Mouse (Mus musculus) MN1 (cell line): Measurements from ENCODE around the gene Emc10.

Experiments
- DNase-seq: peaks from one replicate; pipeline ENCODE4 v3.0.0-alpha.2; 2016; ENCODE audit warnings: low spot score

Gene Emc10

GRCm38 (mm10) chr7:44484841-44485571, 11.3 kb downstream of the Emc10 start:
- DNase-seq, result peak; percentile 77

GRCm38 (mm10) chr7:44484109-44484508, 12.2 kb downstream of the Emc10 start:
- no peak for DNase-seq

GRCm38 (mm10) chr7:44482836-44483435, 13.4 kb downstream of the Emc10 start:
- no peak for DNase-seq

- no peak for DNase-seq
Observed at GRCm38 (mm10) chr7:44475046-44475614, 21.2 kb downstream of the Emc10 start.

GRCm38 (mm10) chr7:44474419-44474818, 21.9 kb downstream of the Emc10 start:
- DNase-seq, result peak; percentile 64

GRCm38 (mm10) chr7:44472961-44473646, 23.2 kb downstream of the Emc10 start:
- DNase-seq, result no peak

GRCm38 (mm10) chr7:44472558-44472885, 23.8 kb downstream of the Emc10 start:
- DNase-seq, result no peak

- DNase-seq, result no peak
Observed at GRCm38 (mm10) chr7:44471880-44472557, 24.3 kb downstream of the Emc10 start.

GRCm38 (mm10) chr7:44470696-44471612, 25.4 kb downstream of the Emc10 start:
- no peak for DNase-seq

GRCm38 (mm10) chr7:44469677-44470675, 26.4 kb downstream of the Emc10 start:
- no peak for DNase-seq

- DNase-seq, result no peak
Observed at GRCm38 (mm10) chr7:44468644-44469285, 27.6 kb downstream of the Emc10 start.

- peak; percentile 97 for DNase-seq
Observed at GRCm38 (mm10) chr7:44467811-44468411, 28.4 kb downstream of the Emc10 start, which contains the start of gene Josd2. Gene Josd2 (plus strand): TSS chr7:44467980.

GRCm38 (mm10) chr7:44466888-44467311, 29.4 kb downstream of the Emc10 start:
- no peak for DNase-seq

- DNase-seq, result no peak
Observed at GRCm38 (mm10) chr7:44466006-44466887, 30.1 kb downstream of the Emc10 start.

GRCm38 (mm10) chr7:44465111-44465510, 31.2 kb downstream of the Emc10 start, which contains the start of gene Aspdh:
Gene Aspdh (plus strand): TSS chr7:44465391.
- DNase-seq, result no peak

- DNase-seq, result peak; percentile 73
Observed at GRCm38 (mm10) chr7:44464511-44464910, 31.8 kb downstream of the Emc10 start.

- DNase-seq, result no peak
Observed at GRCm38 (mm10) chr7:44463556-44464225, 32.6 kb downstream of the Emc10 start.
